Mouse (Mus musculus) midbrain, postnatal 0 days (tissue): ENCODE measurements at regions not wholly inside any gene's neighbourhood (a gene's known extent, or its start where the extent isn't known, plus 50 kb on each side); places are given as distances from the start of the nearest gene placed in this dataset.
A peak's percentile ranks its signal among the peaks of the same experiment; 100 is the strongest.
"Not testable (repeated sequence)": the region's sequence is repeated elsewhere in the genome, so short reads cannot be mapped to it uniquely, and the experiment has no call there.

Experiments
- ATAC-seq: fragments of 200-750 bp; cut with Nextera tagmentation; 2 replicates; pipeline ENCODE4 v1.8.0; 2017; ENCODE audit warnings: moderate number of reproducible peaks, mild to moderate bottlenecking, moderate TSS enrichment, moderate library complexity; ENCODE audit not compliant: low FRiP score
- DNase-seq: peaks from one replicate; pipeline ENCODE4 v3.0.0-alpha.2; 2015; ENCODE audit warnings: low spot score
- H3K27ac ChIP-seq: fragments of 300-500 bp; sonication (generic); 2 replicates; pipeline ENCODE4 v1.5.1; 2014; ENCODE audit warnings: low read depth, mild to moderate bottlenecking, low read length, mixed read lengths
- H3K27me3 ChIP-seq: fragments of 300-500 bp; sonication (generic); 2 replicates; pipeline ENCODE4 v1.6.1; 2014; ENCODE audit warnings: low read length, control low read depth, mixed read lengths; ENCODE audit not compliant: insufficient read depth
- H3K36me3 ChIP-seq: fragments of 300-500 bp; sonication (generic); 2 replicates; pipeline ENCODE4 v1.6.1; 2014; ENCODE audit warnings: low read length, control low read depth, mixed read lengths; ENCODE audit not compliant: insufficient read depth
- H3K4me1 ChIP-seq: fragments of 300-500 bp; sonication (generic); 2 replicates; pipeline ENCODE4 v1.6.1; 2014; ENCODE audit warnings: mild to moderate bottlenecking, control low read depth, antibody characterized with exemption, low read length, mixed read lengths; ENCODE audit not compliant: insufficient read depth
- H3K4me2 ChIP-seq: fragments of 300-500 bp; sonication (generic); 2 replicates; pipeline ENCODE4 v1.6.1; 2014; ENCODE audit warnings: low read depth, mild to moderate bottlenecking, low read length, mixed read lengths; ENCODE audit not compliant: poor library complexity, severe bottlenecking
- H3K4me3 ChIP-seq: fragments of 300-500 bp; sonication (generic); 2 replicates; pipeline ENCODE4 v1.5.1; 2014; ENCODE audit warnings: low read depth, mild to moderate bottlenecking, low read length, moderate library complexity
- H3K9ac ChIP-seq: fragments of 300-500 bp; sonication (generic); replicated peaks from 2 replicates; pipeline ENCODE4 v1.6.1; 2014; ENCODE audit warnings: mild to moderate bottlenecking, low read length, moderate library complexity, mixed read lengths; ENCODE audit not compliant: poor library complexity, severe bottlenecking
- H3K9me3 ChIP-seq: fragments of 300-500 bp; sonication (generic); 2 replicates; pipeline ENCODE4 v1.6.1; 2016; ENCODE audit warnings: low read length, control low read depth
- CTCF ChIP-seq: IDR thresholded peaks from 2 replicates; pipeline ENCODE4 v1.5.1; 2016; ENCODE audit warnings: antibody characterized with exemption, mild to moderate bottlenecking
- WGBS: fragments of 180-500 bp; shearing (Covaris S2); extraction: QIAGEN DNeasy Blood & Tissue Kit; methylation state at CpG from one replicate; pipeline ENCODE4 v1.1.7; 2014; 5-methylcytosine and 5-hydroxymethylcytosine counted together

- no peak overlapping the region for H3K27ac ChIP-seq
- no peaks in the 10 kb centered on the region for H3K36me3 ChIP-seq
- H3K9me3 ChIP-seq, result no peaks in the 10 kb centered on the region
- H3K4me3 ChIP-seq, result no peak overlapping the region
- H3K4me1 ChIP-seq, result no peaks in the 10 kb centered on the region
- WGBS, result 61% methylated on average over 4 of the region's 4 CpGs
- TF ChIP-seq CTCF, result no peak
- ATAC-seq (no peak), DNase-seq (peak; percentile 56)
- H3K4me2 ChIP-seq, result no peak overlapping the region
- no peaks in the 10 kb centered on the region for H3K27me3 ChIP-seq
- H3K9ac ChIP-seq, result no peak overlapping the region
These were observed 607.4 kb downstream of the Pdcd6ip start for GRCm38 (mm10) chr9:113100641-113101040.

GRCm38 (mm10) chr9:113095421-113095820, 612.6 kb downstream of the Pdcd6ip start:
- H3K9ac ChIP-seq, H3K27me3 ChIP-seq, H3K36me3 ChIP-seq, H3K4me3 ChIP-seq, H3K27ac ChIP-seq, ATAC-seq, H3K4me2 ChIP-seq, H3K4me1 ChIP-seq, DNase-seq, H3K9me3 ChIP-seq: not testable (repeated sequence)
- WGBS, result 95% methylated on average over 1 of the region's 1 CpGs

- no peak overlapping the region for H3K4me3 ChIP-seq
- H3K4me1 ChIP-seq, result no peaks in the 10 kb centered on the region
- ATAC-seq, result no peak
- no peak overlapping the region for H3K4me2 ChIP-seq
- no peak for TF ChIP-seq CTCF
- H3K27ac ChIP-seq, result no peak overlapping the region
- WGBS, result 82% methylated on average over 13 of the region's 13 CpGs
- no peaks in the 10 kb centered on the region for H3K9me3 ChIP-seq
- H3K27me3 ChIP-seq, result no peaks in the 10 kb centered on the region
- peak; percentile 34 for DNase-seq
- no peak overlapping the region for H3K9ac ChIP-seq
- H3K36me3 ChIP-seq, result no peaks in the 10 kb centered on the region
These were observed 614.1 kb downstream of the Pdcd6ip start for GRCm38 (mm10) chr9:113093863-113094390.

GRCm38 (mm10) chr9:113091881-113092280, 616.2 kb downstream of the Pdcd6ip start:
- Histone ChIP-seq H3K4me3 (no peak overlapping the region), H3K27ac (no peak overlapping the region), H3K27me3 (no peaks in the 10 kb centered on the region), H3K4me1 (no peaks in the 10 kb centered on the region), H3K36me3 (no peaks in the 10 kb centered on the region), H3K9me3 (no peaks in the 10 kb centered on the region), H3K9ac (no peak overlapping the region), H3K4me2 (no peak overlapping the region)
- ATAC-seq, result no peak
- 55% methylated on average over 5 of the region's 5 CpGs for WGBS
- DNase-seq, result no peak
- no peak for TF ChIP-seq CTCF

GRCm38 (mm10) chr9:113087786-113088185, 620.3 kb downstream of the Pdcd6ip start:
- Histone ChIP-seq H3K36me3 (no peaks in the 10 kb centered on the region), H3K27ac (no peak overlapping the region), H3K9me3 (no peaks in the 10 kb centered on the region), H3K4me1 (no peaks in the 10 kb centered on the region), H3K4me3 (no peak overlapping the region), H3K27me3 (no peaks in the 10 kb centered on the region), H3K4me2 (no peak overlapping the region), H3K9ac (no peak overlapping the region)
- no peak for TF ChIP-seq CTCF
- DNase-seq (no peak), ATAC-seq (no peak)
- 84% methylated on average over 10 of the region's 10 CpGs for WGBS

GRCm38 (mm10) chr9:113085281-113085810, 622.7 kb downstream of the Pdcd6ip start:
- no peak overlapping the region for H3K9ac ChIP-seq

More at GRCm38 (mm10) chr9:113085281-113085810, 622.7 kb downstream of the Pdcd6ip start:
- no peak overlapping the region for H3K27ac ChIP-seq
- no peaks in the 10 kb centered on the region for H3K4me1 ChIP-seq
- 79% methylated on average over 5 of the region's 5 CpGs for WGBS
- H3K9me3 ChIP-seq, result no peaks in the 10 kb centered on the region
- H3K27me3 ChIP-seq, result no peaks in the 10 kb centered on the region
- no peak for ATAC-seq
- no peaks in the 10 kb centered on the region for H3K36me3 ChIP-seq
- DNase-seq, result no peak
- no peak overlapping the region for H3K4me3 ChIP-seq
- TF ChIP-seq CTCF, result no peak
- no peak overlapping the region for H3K4me2 ChIP-seq
